Mouse (Mus musculus) R1 (cell line): ENCODE results near the gene Hcn2.
"Not testable (repeated sequence)": the region's sequence is repeated elsewhere in the genome, so short reads cannot be mapped to it uniquely, and the experiment has no call there.

Source experiments
- DNase-seq: peaks from one replicate; pipeline ENCODE4 v3.0.0-alpha.2; 2018; ENCODE audit warnings: low read depth, low spot score

Gene Hcn2

GRCm38 (mm10) chr10:79743650-79744365 is 27.4 kb downstream of the Hcn2 start:
- DNase-seq: no peak

- no peak for DNase-seq
Measured at GRCm38 (mm10) chr10:79745411-79745810, 29.0 kb downstream of the Hcn2 start.

- peak; percentile 99 for DNase-seq
Measured at GRCm38 (mm10) chr10:79745898-79746773, 29.7 kb downstream of the Hcn2 start, which contains the start of gene Polrmt. Gene Polrmt, minus strand, starts transcription at chr10:79746581.

GRCm38 (mm10) chr10:79746774-79747151 is 30.3 kb downstream of the Hcn2 start:
- DNase-seq: no peak

- no peak for DNase-seq
Measured at GRCm38 (mm10) chr10:79748496-79748895, 32.1 kb downstream of the Hcn2 start.

- peak; percentile 87 for DNase-seq
Measured at GRCm38 (mm10) chr10:79754856-79755516, 38.6 kb downstream of the Hcn2 start, which contains the start of gene Fgf22. Gene Fgf22, plus strand, starts transcription at chr10:79755076.

- peak; percentile 57 for DNase-seq
Measured at GRCm38 (mm10) chr10:79755854-79756253, 39.4 kb downstream of the Hcn2 start.

GRCm38 (mm10) chr10:79756660-79757059 is 40.2 kb downstream of the Hcn2 start:
- DNase-seq: no peak

GRCm38 (mm10) chr10:79759675-79760074 is 43.2 kb downstream of the Hcn2 start:
- DNase-seq: not testable (repeated sequence)

- DNase-seq: no peak
Measured at GRCm38 (mm10) chr10:79760603-79761143, 44.2 kb downstream of the Hcn2 start.

- no peak for DNase-seq
Measured at GRCm38 (mm10) chr10:79762875-79763274, 46.4 kb downstream of the Hcn2 start.

- DNase-seq: no peak
Measured at GRCm38 (mm10) chr10:79764234-79764633, 47.8 kb downstream of the Hcn2 start.

GRCm38 (mm10) chr10:79765228-79765745 is 48.9 kb downstream of the Hcn2 start:
- no peak for DNase-seq

GRCm38 (mm10) chr10:79766001-79766507 is 49.6 kb downstream of the Hcn2 start:
- no peak for DNase-seq

GRCm38 (mm10) chr10:79766508-79767325 is 50.3 kb downstream of the Hcn2 start, which contains the start of gene Rnf126:
Gene Rnf126, minus strand, starts transcription at chr10:79766952.
- peak; percentile 100 for DNase-seq

- DNase-seq: peak; percentile 97
Measured at GRCm38 (mm10) chr10:79767372-79768244, 51.2 kb downstream of the Hcn2 start.

GRCm38 (mm10) chr10:79768400-79768799 is 52.0 kb downstream of the Hcn2 start:
- peak; percentile 83 for DNase-seq

GRCm38 (mm10) chr10:79769329-79769728 is 52.9 kb downstream of the Hcn2 start:
- no peak for DNase-seq

GRCm38 (mm10) chr10:79772320-79772719 is 55.9 kb downstream of the Hcn2 start:
- DNase-seq: peak; percentile 84
